In the genomic region with DNA sequence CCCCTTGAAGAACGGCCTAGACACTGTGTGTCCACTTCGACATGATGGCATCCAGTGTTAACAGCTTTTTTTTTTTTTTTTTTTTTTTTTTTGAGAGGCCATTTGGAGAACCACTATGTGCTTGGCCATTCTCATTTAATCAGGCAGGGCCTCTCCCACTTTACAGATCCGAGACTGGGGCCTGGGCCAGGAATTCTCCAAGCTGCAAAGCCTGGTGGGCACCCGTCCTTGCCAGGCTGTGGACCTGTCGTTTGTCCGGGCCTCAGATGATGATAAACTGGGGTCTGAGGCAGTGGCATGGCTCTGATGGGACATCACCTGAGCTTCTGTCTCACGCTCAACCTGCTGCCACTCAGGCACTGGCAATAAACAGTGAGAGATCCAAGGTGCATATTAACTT, we compare ENCODE assay signal across 31 mouse cellular contexts. TPM values are rescaled to one million over a fixed set of nuclear protein-coding genes. Genes with fewer than 3 reads are reported as not detected.
DNase-seq lines count a peak whose midpoint lies in the region; ATAC-seq and TF ChIP-seq lines count a peak whose summit lies in the region.
"Had no signal": no experiment of that assay in that cellular context is flagged by ENCODE, and none has a peak within 500 bp of the region (broad histone marks: within the 10 kb centered on the region; RNA-seq: fewer than 3 reads in every experiment).

No protein-coding gene starts in this region.

- H3K4me1 ChIP-seq in cerebellum, adult 2 months (ENCODE audit: control insufficient read depth, insufficient read depth, low read length), result peaks cover 91% of the 10 kb centered on the region
- peaks cover 86% of the 10 kb centered on the region for H3K4me1 ChIP-seq in hindbrain, embryonic 10.5 days (replicated peaks)
- H3K4me1 ChIP-seq in hindbrain, embryonic 11.5 days (replicated peaks; ENCODE audit: control insufficient read depth, insufficient read depth, low read length), result peaks cover 19% of the 10 kb centered on the region
- peaks cover 86% of the 10 kb centered on the region for H3K4me1 ChIP-seq in embryonic facial prominence, embryonic 10.5 days
- H3K4me1 ChIP-seq in intestine, postnatal 0 days (replicated peaks; ENCODE audit: control insufficient read depth, insufficient read depth, low read length), result no peaks in the 10 kb centered on the region; the same call in 1 of the 2 replicates

- WGBS in cerebellum, adult 2 months, result 29% methylated on average over 7 of the region's 7 CpGs
- 79% methylated on average over 7 of the region's 7 CpGs for WGBS in hindbrain, embryonic 10.5 days
- 71% methylated on average over 7 of the region's 7 CpGs for WGBS in hindbrain, embryonic 11.5 days
- WGBS in embryonic facial prominence, embryonic 10.5 days, result 78% methylated on average over 7 of the region's 7 CpGs
- WGBS in intestine, postnatal 0 days, result 70% methylated on average over 7 of the region's 7 CpGs

- no peak for TF ChIP-seq CTCF in cerebellum, adult 2 months (IDR thresholded peaks at IDR 0.05; ENCODE audit: borderline replicate concordance, insufficient read depth, low read depth, low read length)
- TF ChIP-seq CTCF in gastrocnemius, adult 2 months (IDR thresholded peaks at IDR 0.05), result no peak
- TF ChIP-seq CTCF in intestine, postnatal 0 days (IDR thresholded peaks at IDR 0.05; ENCODE audit: low read depth), result no peak

- no peaks in the 10 kb centered on the region for H3K36me3 ChIP-seq in hindbrain, embryonic 10.5 days
- H3K36me3 ChIP-seq in hindbrain, embryonic 11.5 days (ENCODE audit: control insufficient read depth, insufficient read depth, low read length), result no peaks in the 10 kb centered on the region
- no peaks in the 10 kb centered on the region for H3K36me3 ChIP-seq in embryonic facial prominence, embryonic 10.5 days (replicated peaks)
- no peaks in the 10 kb centered on the region for H3K36me3 ChIP-seq in intestine, postnatal 0 days (ENCODE audit: control insufficient read depth, insufficient read depth)
- H3K36me3 ChIP-seq: forebrain, embryonic 15.5 days; heart, embryonic 12.5 days had no signal

- H3K9me3 ChIP-seq in hindbrain, embryonic 10.5 days, result no peaks in the 10 kb centered on the region
- H3K9me3 ChIP-seq in hindbrain, embryonic 11.5 days (ENCODE audit: control insufficient read depth, low read length), result no peaks in the 10 kb centered on the region
- H3K9me3 ChIP-seq in embryonic facial prominence, embryonic 10.5 days, result no peaks in the 10 kb centered on the region
- H3K9me3 ChIP-seq in intestine, postnatal 0 days (ENCODE audit: control insufficient read depth), result no peaks in the 10 kb centered on the region
- H3K9me3 ChIP-seq: forebrain, embryonic 15.5 days; heart, embryonic 12.5 days had no signal

- ATAC-seq in hindbrain, embryonic 11.5 days (ENCODE audit: low FRiP score), result no peak
- no peak for ATAC-seq in intestine, postnatal 0 days
- ATAC-seq: forebrain, embryonic 15.5 days; hindbrain, embryonic 16.5 days; intestine, embryonic 16.5 days had no signal

- H3K27ac ChIP-seq in cerebellum, adult 2 months (ENCODE audit: insufficient read depth, low read length), result peak overlapping the region; percentile 13; the same call in 1 of the 2 replicates
- peak overlapping the region; percentile 79 for H3K27ac ChIP-seq in gastrocnemius, adult 2 months
- H3K27ac ChIP-seq in hindbrain, embryonic 10.5 days, result peak overlapping the region; percentile 62
- H3K27ac ChIP-seq in hindbrain, embryonic 11.5 days (ENCODE audit: low read depth, low read length), result no peak overlapping the region
- peak overlapping the region; percentile 58; the same call in 1 of the 2 replicates for H3K27ac ChIP-seq in embryonic facial prominence, embryonic 10.5 days (replicated peaks)
- no peak overlapping the region for H3K27ac ChIP-seq in intestine, postnatal 0 days (ENCODE audit: low read depth, low read length)
- H3K27ac ChIP-seq: forebrain, embryonic 15.5 days had no signal

- no peak for TF ChIP-seq POLR2A in cerebellum, adult 2 months (IDR thresholded peaks at IDR 0.05; ENCODE audit: borderline replicate concordance, insufficient read depth, low read length)

- H3K9ac ChIP-seq in hindbrain, embryonic 11.5 days (ENCODE audit: low read depth, low read length), result no peak overlapping the region
- H3K9ac ChIP-seq in intestine, postnatal 0 days (ENCODE audit: low read depth, low read length), result no peak overlapping the region
- H3K9ac ChIP-seq: forebrain, embryonic 15.5 days; heart, embryonic 12.5 days had no signal

- H3K4me3 ChIP-seq in cerebellum, adult 2 months (replicated peaks; ENCODE audit: insufficient read depth, low read depth, low read length), result no peak overlapping the region
- no peak overlapping the region for H3K4me3 ChIP-seq in gastrocnemius, adult 2 months
- no peak overlapping the region for H3K4me3 ChIP-seq in hindbrain, embryonic 10.5 days
- no peak overlapping the region for H3K4me3 ChIP-seq in hindbrain, embryonic 11.5 days (ENCODE audit: low read depth, low read length)
- H3K4me3 ChIP-seq in embryonic facial prominence, embryonic 10.5 days, result no peak overlapping the region
- no peak overlapping the region for H3K4me3 ChIP-seq in intestine, postnatal 0 days (ENCODE audit: low read depth, low read length)
- H3K4me3 ChIP-seq: erythroblast, embryonic 14.5 days; forebrain, embryonic 15.5 days; heart, embryonic 12.5 days had no signal

- H3K27me3 ChIP-seq in cerebellum, adult 2 months (ENCODE audit: control insufficient read depth, insufficient read depth, low read length), result no peaks in the 10 kb centered on the region
- no peaks in the 10 kb centered on the region; the same call in 1 of the 2 replicates for H3K27me3 ChIP-seq in hindbrain, embryonic 10.5 days (ENCODE audit: insufficient read depth, poor library complexity, severe bottlenecking)
- H3K27me3 ChIP-seq in hindbrain, embryonic 11.5 days (ENCODE audit: control insufficient read depth, insufficient read depth, low read length), result no peaks in the 10 kb centered on the region
- H3K27me3 ChIP-seq in embryonic facial prominence, embryonic 10.5 days (replicated peaks; ENCODE audit: low read depth, poor library complexity, severe bottlenecking), result no peaks in the 10 kb centered on the region
- H3K27me3 ChIP-seq in intestine, postnatal 0 days (replicated peaks; ENCODE audit: control insufficient read depth, insufficient read depth, low read length), result no peaks in the 10 kb centered on the region; the same call in 1 of the 2 replicates
- H3K27me3 ChIP-seq: forebrain, embryonic 15.5 days; heart, embryonic 12.5 days had no signal

- intact Hi-C loops in gastrocnemius, adult 2 months (cut with DNase I), result no loop called here

- DNase-seq in cerebellum, adult 2 months, result no peak
- DNase-seq in cerebellum, adult 11-12 months, result no peak
- DNase-seq in gastrocnemius, adult 2 months, result no peak
- no peak for DNase-seq in gastrocnemius, postnatal 25 days
- DNase-seq in hindbrain, embryonic 10.5 days (ENCODE audit: low spot score), result no peak
- DNase-seq in hindbrain, embryonic 11.5 days (ENCODE audit: low spot score), result no peak
- no peak for DNase-seq in embryonic facial prominence, embryonic 10.5 days (ENCODE audit: low spot score)
- DNase-seq: adrenal gland, postnatal 25 days; gastrocnemius, postnatal 14 days; heart, postnatal 4 days; kidney, postnatal 4 days; layer of hippocampus, adult 9-11 months; lung, postnatal 4 days; right cerebral cortex, postnatal 4 days; thymus, adult 18-20 months; thymus, postnatal 36 days had no signal

- H3K4me2 ChIP-seq in hindbrain, embryonic 11.5 days (replicated peaks; ENCODE audit: low read depth, low read length), result no peak overlapping the region
- H3K4me2 ChIP-seq in intestine, postnatal 0 days (replicated peaks; ENCODE audit: low read depth), result no peak overlapping the region
- H3K4me2 ChIP-seq: forebrain, embryonic 15.5 days; heart, embryonic 12.5 days had no signal

RNA-seq across cellular contexts. Expression of gene Gm21969, which starts 10.1 kb away (rescaled TPM):
- 0.03 and 0.05 TPM in 2 replicates for polyA plus RNA-seq in cerebellum, adult 2 months (2012; rRNA removed)
- not detected for total RNA-seq in gastrocnemius, adult 2 months (2021)
- total RNA-seq in gastrocnemius, postnatal 25 days (2021), result under 1 TPM in 1 of 2 experiments, not detected in 1; 0.08 TPM
- not detected in 2 replicates for polyA plus RNA-seq in hindbrain, embryonic 10.5 days (2016; fragmentation: Nextera tagmentation; extraction: Ambion mirVana)
- not detected in 2 replicates for polyA plus RNA-seq in hindbrain, embryonic 11.5 days (2014; fragmentation: Nextera tagmentation; extraction: Ambion mirVana)
- polyA plus RNA-seq in embryonic facial prominence, embryonic 10.5 days (2016; fragmentation: Nextera tagmentation; extraction: Ambion mirVana), result not detected in 2 replicates
- not detected in 2 replicates for polyA plus RNA-seq in intestine, postnatal 0 days (2015; fragmentation: Nextera tagmentation; extraction: Ambion mirVana)
- total RNA-seq: adrenal gland, postnatal 25 days; gastrocnemius, postnatal 14 days; heart, postnatal 4 days; left cerebral cortex, adult 8-10 months; midbrain, postnatal 0 days had no signal
- polyA plus RNA-seq: brain, embryonic 14.5 days; cortical plate, adult 2 months; embryonic facial prominence, embryonic 11.5 days; forebrain, embryonic 15.5 days; heart, embryonic 12.5 days; hindbrain, embryonic 16.5 days; intestine, embryonic 16.5 days; kidney, embryonic 16.5 days; limb, embryonic 11.5 days; midbrain, postnatal 0 days; neural tube, embryonic 14.5 days; stomach, embryonic 16.5 days had no signal

RNA-seq across cellular contexts. Expression of gene Aldh4a1, which starts 29.8 kb away (rescaled TPM):
- 22.5 and 25.2 TPM in 2 replicates for polyA plus RNA-seq in cerebellum, adult 2 months (2012; rRNA removed)
- total RNA-seq in gastrocnemius, adult 2 months (2021), result 10 to 100 TPM; 58.2 to 75.6 TPM
- total RNA-seq in gastrocnemius, postnatal 25 days (2021), result 10 to 100 TPM; 62.2 to 72.0 TPM
- polyA plus RNA-seq in hindbrain, embryonic 10.5 days (2016; fragmentation: Nextera tagmentation; extraction: Ambion mirVana), result 22.5 and 26.3 TPM in 2 replicates
- polyA plus RNA-seq in hindbrain, embryonic 11.5 days (2014; fragmentation: Nextera tagmentation; extraction: Ambion mirVana), result 7.8 and 8.8 TPM in 2 replicates
- 24.4 and 25.1 TPM in 2 replicates for polyA plus RNA-seq in embryonic facial prominence, embryonic 10.5 days (2016; fragmentation: Nextera tagmentation; extraction: Ambion mirVana)
- polyA plus RNA-seq in intestine, postnatal 0 days (2015; fragmentation: Nextera tagmentation; extraction: Ambion mirVana), result 3.5 and 3.9 TPM in 2 replicates

Comparison
In these comparisons a context has a peak if more than half of its experiments do, and no peak if none do; other contexts are left out.
1. H3K27ac ChIP-seq: peak in cerebellum, adult 2 months (single experiment), gastrocnemius, adult 2 months (single experiment), hindbrain, embryonic 10.5 days (single experiment) and embryonic facial prominence, embryonic 10.5 days (single experiment); none in hindbrain, embryonic 11.5 days (single experiment) and intestine, postnatal 0 days (single experiment).